Mouse (Mus musculus) cerebellum, adult (tissue): ENCODE results near the gene Adamts18.

Source experiments
- ATAC-seq: cut with Nextera tagmentation; 2 replicates; pipeline ENCODE4 v1.9.2; 2017; ENCODE audit warnings: mild to moderate bottlenecking, moderate library complexity, mixed read lengths; ENCODE audit not compliant: insufficient number of reproducible peaks, low FRiP score, low TSS enrichment

Adamts18 gene

DNA sequence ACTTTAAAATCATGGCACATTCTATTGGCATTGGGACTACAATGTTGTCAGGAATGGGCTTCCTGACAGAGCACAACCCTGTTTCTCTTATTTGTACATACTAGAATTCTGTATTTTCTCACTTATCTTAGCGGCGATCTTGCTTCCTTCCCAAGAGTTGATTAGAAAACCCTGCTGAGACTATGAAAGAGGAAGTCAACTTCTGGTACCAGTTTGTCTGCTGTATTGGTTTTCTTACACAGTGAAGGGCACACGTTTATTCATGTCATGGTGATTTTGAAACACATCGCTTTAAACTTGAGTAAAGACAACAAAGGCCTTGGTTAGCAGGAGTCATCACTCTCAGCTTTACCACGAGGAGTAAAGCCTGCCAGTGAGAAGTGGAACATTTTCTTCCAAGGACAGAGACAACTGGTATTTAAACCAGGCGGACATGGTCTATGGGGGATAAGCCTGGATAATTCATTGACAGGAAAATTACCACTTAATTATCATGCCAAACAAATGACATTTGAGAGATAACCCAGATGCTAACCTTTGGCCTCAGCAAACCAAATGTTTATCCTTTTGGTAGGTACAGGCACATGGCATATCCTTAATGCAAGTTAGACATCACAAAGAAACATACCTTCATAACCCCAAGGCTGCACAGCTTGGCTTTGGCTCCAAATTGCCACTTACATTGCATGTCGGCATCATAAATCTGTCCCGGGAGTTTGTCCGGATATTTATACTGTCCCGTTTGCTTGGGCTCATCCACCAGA is 84.8 kb downstream of the Adamts18 start:
- no peak for ATAC-seq

DNA sequence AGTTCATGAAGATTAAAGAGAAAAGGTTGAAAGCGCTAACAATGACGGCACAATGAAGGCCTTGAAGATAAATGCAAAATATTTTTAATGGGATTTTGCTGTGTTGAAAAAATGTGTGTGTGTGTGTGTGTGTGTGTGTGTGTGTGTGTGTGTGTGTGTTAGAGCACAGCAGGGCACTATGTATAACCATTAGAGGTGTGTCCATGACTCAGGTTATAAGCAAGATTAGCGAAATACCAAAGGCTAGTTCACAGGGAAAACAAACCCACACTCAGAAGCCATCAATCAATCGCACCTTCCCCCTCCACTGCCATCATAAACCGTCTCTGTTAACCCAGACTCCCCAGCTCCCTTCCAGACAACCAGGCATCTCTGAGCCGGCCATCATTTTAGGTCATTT is 86.4 kb downstream of the Adamts18 start:
- no peak for ATAC-seq

DNA sequence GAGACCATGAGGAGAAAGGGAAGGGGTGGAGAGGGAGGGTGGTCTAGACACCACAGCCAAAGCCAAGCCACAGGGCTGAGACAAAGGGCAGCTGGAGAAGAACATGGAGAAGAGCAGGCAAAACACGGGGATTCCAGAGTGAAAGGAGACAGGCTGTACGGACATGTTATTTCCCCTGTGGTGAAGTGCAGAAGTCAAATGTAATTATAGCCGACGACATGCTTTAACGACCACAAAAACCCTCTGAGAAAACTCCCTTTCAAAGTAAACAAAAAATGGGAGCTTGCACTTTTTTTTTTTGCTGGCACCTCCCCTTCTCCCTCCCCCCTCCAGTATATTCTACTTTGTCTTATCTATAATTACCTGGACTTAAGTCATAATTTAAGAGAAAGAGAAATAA is 92.7 kb downstream of the Adamts18 start:
- no peak for ATAC-seq

DNA sequence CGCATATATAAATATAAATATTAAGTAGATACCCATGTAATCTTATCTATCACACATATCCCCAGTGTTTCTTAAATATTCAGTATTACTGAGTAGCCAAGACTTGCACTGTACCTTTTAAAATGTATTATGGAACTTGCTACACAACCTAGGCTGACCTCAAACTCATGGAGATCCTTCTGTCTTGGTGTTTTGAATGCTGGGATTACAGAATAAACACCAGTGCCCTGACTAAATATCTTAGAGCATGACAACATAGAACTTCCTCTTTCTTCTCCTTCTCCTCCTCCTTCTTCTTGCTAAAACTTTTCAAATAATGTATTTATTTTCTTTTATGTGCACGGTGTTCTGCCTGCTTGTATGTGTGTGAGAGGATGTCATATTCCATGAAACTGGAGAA is 95.4 kb downstream of the Adamts18 start:
- no peak for ATAC-seq

DNA sequence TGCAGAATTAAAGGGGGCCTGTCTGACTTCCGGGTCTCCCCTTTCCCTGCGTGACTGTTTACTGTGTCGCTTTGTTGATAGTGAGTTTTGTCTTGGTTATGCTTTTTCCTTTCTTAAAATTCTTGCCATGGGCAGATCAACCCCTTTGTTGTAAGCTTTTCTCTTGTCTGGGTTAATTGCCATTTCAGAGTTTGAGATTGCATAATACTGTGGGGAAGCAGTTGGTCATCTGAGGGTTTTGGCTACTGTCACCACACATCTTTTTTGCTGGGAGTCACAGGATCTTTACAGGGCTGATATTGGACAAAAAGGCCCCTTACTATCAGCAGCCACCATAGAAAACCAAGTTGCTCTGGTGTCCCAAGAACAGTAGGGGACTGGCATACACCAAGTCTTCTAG is 96.2 kb downstream of the Adamts18 start:
- ATAC-seq = no peak

DNA sequence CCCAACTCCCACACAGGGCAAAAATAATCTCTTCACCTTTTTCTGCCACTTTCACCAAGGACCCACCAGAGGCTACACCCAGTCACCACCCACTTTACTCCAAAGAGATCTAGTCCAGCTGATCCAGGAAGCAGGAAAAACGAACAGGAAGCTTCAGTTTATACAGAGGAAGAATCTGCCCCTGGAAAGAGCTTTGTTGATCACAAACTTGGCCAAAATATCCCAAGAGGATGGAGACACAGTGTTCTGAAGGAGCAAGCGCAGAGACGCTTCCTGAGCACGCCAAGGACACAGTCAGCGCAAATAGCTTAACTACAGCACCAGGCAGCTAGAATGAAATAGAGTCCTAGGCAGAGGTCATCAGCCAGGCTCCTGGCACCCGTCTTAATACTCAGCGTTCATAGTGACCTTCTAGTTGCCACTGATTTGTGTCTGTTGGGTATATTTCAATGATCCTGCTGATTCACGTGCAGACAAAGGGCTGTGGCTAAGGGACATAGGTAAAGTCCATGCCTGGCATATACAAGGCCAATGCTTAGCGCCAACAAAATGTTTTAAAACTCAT is 113.0 kb downstream of the Adamts18 start:
- ATAC-seq = no peak

DNA sequence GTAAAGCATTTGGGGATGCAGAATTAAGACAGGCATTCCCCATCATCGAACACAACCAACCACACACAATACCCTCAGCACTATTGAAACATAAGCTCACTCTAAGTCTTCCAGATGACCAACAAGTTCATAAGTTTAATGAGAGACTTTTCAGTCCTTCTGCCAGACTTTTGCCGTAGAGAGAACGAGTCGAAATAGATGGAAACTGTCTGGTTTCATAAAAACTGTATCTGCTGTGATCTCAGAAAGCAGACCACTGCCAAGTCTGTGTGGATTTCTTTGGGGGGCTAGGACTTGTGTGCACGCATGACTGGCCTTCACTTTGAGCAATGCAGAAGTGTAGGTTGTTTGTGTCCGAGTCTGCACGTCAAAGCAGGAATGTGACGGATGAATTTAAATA is 123.2 kb downstream of the Adamts18 start:
- no peak for ATAC-seq

DNA sequence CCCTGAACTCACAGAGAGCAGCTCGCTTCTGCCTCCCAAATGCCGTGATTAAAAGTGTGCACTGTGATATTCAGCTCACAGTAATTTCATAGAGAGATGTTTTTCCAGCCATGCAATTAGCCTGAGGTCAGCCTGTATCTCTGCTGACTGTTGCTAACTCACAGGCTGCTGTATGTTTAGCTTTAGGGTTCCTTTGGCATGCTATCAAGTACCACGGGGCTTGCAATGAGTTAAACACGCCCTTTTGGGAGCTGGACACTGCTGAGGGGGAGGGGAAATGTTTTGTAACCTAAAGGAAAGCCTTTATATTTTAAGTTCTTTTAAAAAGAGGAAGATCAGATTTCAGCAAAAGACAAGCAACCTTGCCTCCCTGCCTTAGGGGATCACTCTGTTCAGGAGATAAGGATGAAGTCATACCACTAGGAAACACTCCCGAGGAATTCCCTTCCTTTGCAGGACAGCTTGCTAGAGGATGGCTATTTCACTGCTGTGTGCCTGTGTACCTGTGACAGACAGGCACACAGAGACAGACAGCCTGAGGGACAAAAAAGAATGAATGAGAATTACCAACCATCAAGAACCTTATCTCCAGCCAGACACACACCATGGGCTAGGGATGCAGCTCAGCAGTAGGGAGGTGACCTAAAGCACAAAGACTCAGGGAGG is 124.5 kb downstream of the Adamts18 start:
- no peak for ATAC-seq

DNA sequence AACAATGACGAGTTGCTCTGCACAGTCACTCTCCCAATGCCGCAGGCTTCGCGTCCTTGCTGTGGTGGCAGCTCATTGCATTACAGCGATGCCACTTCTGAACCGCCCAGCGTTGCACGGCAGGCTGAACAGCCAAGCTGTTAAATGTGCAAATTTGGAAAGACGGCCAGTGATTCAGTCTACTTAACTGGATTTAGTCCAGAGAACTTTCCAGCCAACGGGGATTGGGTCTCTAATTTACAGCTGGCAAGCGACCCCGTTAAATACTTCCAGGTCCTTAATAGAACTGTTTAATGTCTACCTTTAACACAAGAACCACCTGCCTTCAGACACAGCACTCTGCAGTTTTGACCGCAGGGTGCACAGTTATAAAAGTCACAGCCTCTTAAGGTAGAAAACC is 127.1 kb downstream of the Adamts18 start:
- no peak for ATAC-seq

DNA sequence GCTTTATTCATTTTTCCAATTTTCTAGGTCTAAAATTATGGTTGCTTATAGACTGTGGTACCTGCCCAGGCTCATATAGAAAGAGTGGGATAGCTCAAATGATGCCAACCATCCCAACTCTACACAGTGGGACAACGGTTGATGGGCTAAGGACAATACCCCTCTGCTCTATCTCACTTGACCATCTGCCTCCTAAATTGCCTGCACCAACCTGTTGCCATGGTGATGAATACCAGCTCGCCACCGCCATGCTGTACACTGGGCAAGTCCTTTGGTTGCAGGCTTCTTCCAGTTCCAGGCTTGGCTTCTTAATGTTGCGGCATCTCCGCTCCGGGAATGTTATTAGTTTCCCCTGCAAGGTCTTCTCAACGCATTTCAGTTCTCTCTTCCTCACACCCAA is 143.6 kb downstream of the Adamts18 start:
- ATAC-seq = no peak

DNA sequence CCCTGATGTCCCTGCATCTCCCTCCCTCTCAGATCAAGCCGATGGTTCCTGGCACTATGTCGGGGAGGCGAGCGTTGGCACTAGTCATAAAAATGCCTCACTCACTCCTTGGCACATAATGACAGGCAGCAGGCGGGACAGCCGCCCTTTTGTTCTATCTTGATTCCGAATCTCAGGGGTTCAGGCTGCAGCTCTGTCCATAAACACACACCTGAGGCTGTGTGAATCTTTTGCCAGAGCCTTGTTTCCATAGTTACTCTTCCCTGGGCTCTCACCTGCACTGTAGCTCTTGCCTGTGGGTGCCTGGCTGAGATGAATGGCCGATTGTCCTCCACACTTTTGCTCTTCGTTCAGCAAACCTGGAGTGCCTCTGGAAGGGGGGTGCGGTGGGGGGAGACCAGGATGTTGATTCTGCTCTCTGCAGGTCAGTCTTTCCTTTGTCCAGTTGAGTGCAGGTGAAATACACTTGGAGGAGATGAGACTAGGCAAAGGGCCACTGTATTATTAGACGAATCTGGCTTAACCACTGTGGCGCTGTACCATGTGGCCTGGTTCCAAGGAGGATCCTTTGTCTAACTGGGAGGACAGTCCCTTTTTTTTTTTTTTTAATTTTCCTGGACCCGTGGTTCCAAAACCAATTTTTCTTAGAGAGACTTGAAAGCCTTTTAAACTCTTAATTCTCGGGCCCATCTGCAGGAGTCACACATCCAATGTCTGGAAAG is 156.8 kb downstream of the Adamts18 start:
- ATAC-seq = 0 out of 2 replicates have a peak, but pooled peaks have one; percentile 31

DNA sequence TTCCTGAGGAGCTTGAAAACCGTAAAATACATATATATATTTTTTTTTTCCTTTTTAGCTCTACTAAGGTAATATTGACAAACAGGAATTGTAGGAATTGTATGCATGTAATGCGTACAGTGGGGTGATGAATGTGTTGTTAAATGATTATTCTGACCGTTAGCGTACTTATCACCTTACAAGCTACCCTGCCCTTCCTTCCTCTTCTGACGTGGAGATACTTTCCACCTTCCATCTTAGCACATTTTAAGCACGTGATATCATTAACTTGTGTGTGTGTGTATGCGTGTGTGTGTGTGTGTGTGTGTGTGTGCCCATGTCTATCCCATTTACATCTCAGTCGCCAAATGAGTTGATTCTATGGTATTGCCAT is 160.0 kb downstream of the Adamts18 start:
- no peak for ATAC-seq

DNA sequence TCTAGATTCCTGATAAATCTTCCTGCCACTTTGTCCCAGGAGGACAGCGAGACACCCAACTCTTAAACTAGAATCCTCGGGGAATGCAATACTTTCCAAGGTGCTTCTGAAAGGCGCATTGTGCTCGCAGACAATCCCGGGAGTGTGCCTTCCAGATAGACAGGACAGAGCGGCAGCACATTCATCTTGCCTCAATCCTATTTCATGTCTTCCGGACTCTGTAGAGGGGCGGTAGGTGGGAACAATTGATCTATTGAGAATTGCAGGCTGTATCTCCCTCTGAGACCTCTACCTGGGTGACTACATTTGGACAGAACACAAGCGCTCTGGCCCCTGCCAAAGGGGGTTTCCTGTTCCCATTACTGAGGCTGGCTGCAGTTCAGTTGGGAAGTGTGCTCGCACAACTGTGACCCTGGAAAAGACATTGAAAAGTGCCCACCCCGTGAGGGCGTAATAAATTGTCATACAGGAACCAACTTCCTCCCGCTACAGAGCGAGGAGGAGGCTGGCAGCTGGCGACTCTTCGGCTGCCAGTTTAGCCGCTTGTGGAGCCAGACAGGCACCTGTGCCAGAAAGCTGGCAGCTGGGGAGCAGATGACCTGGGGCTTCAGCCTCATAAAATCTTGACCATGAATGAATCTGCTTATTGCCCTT is 160.5 kb downstream of the Adamts18 start:
- ATAC-seq = no peak

DNA sequence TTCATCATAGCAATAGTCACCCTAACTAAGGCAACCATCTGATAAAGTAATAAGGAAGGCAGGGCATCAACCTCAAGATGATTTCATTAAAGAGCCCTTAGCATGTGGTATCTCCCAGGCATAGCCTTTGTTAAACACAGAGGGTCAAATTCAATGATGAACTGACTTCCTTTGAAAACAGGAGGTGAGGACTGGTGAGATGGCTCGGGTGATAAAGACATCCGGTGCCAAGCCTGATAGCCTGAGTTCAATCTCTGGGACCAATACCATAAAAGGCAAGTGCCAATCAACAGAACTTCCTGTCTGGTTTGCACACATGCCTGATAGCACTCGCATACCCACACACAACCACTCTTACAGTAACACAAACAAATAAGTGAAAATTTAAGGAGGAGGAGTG is 169.2 kb downstream of the Adamts18 start:
- no peak for ATAC-seq

DNA sequence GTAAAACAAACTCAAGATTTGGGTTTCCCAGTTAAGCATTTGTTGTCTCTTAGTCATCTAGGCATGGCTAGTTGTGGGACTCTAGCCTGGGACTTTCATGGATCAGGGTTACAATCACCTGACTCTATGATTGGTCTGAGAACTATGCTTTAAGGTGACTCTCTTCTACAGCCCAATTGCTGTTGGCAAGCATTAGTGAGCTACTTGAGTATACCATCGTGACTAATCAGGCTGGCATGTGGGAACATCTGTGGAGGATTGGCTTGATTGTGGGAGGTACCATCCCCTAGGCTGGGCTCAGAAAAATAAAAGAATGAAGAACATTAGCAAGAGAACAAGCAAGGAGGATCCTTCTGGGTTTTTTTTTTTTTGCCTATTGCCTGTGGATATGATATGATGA is 171.7 kb downstream of the Adamts18 start:
- ATAC-seq = no peak

DNA sequence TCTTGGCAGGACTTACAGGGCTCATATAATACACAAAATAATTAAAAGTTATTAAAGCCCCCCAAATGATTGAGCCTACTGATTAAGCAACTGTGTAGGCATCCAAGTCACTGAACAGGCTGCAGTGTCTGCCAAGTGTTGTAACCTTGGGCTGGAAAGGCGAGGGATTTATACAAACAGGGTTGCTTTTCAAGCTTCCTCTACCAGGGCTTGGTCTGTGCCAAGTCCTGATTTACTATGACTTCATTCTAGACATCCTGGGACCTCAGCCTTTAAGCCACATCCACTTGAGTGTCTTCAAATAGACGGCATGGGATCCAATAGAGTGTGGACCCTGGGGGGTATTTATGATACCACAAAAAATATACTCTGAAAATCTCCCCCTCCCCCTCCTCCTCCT is 173.3 kb downstream of the Adamts18 start:
- ATAC-seq = no peak

DNA sequence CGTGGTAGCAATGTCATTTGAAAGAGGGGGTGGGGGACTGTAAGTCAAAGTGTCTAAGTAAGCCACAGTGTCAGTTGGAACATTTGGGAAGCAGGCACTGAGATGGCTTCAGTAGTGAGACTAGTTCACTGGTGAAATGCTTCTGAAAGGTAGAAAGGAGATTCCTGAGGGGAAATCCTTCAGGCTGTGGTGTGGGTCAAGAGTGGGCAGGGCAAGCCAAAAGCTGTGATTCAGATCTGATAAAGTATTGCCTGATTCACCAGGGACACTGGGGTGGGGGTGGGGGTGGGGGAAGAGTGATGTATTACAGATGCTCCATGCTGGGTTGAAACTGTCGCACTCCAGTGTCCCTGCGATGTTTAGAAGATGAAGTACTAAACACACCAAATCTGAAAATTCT is 173.9 kb downstream of the Adamts18 start:
- ATAC-seq = no peak

DNA sequence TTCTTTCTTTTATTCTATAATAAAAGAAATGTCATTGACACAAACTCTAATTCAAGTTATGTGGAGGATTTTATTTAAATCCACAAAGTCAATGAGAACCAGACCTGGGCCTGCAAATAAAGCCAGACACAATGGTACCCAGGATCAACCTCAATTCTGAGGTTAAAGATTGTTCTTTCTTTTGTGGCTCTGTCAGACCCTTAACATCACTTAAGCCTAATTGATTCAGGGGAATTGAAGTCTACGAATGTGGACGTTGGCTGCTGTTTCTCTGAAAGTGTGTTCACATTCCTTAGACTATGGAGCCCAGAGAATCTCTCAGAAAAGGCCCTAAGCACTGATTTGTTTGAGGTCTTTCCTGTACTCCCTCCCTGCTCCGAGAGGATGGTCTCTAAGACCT is 175.2 kb downstream of the Adamts18 start:
- no peak for ATAC-seq

DNA sequence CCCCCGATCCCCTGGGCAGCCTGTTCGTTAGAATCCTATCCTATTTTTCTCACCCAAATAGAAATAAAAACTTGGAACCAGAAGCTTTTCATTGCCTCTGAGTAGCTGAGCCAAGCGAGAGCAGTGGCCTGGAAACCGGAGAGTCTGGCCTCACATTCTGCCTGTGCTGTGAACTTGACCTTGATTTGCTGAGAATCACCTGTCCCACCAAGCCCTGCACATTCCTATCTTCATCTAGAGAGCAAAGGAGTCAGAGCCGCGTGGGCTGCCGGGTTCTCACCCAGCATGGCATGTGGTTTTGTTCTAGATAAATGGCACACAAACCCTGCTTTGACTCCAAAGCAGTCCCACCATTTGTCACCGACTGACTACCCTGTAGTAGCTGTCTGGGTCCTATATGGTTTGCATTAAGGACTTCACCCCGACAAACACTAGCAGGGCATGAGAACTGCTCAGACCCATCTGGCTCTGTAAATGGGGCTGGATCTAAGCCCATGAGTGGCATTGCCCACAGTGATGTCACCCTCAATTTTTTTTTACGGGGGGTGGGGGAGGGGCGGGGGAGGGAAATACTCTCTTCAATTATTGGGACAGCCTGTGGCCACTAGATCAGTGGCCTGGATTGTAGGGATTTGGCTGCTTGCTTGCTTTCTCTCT is 175.8 kb downstream of the Adamts18 start:
- peak; percentile 81 for ATAC-seq

DNA sequence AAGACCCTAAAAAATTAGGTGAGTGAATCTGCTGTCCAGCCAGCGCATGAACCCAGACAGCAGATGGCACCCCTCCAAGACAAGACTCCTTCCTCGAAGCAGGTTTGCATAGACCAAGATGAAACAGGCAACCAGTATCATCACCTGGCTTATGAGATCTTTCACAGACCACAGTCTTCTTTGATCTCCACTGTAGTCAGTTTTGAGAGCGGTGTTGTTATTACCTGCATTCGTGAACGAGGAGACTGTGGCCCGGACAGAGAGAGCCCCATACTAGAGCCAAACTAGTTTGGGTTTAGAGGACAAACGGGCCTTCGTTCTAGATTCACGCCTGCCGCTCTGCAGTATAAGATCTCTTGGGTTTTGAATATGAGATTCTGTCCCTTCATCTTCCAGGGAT is 178.6 kb downstream of the Adamts18 start:
- ATAC-seq = no peak
